Mouse (Mus musculus) cerebellum, postnatal 10 days (tissue): Measurements from ENCODE around the gene Gnb1.

Experiments
- DNase-seq, 2 experiments: peaks; one replicate each; pipeline ENCODE4 v3.0.0; 2021; ENCODE audit warnings: mixed read lengths in 2 of 2

Gnb1 gene

GRCm38 (mm10) chr4:155490990-155491504 lies at the start of gene Gnb1:
TSS of gene Gnb1 (plus strand) at chr4:155491361.
- DNase-seq: peak; percentile 99

- no peak for DNase-seq
Measured at GRCm38 (mm10) chr4:155442808-155443207, 48.4 kb upstream of the Gnb1 start.

GRCm38 (mm10) chr4:155451597-155451996 lies 39.6 kb upstream of the Gnb1 start:
- no peak for DNase-seq

GRCm38 (mm10) chr4:155458575-155458974 lies 32.6 kb upstream of the Gnb1 start:
- DNase-seq: no peak

GRCm38 (mm10) chr4:155463050-155463449 lies 28.1 kb upstream of the Gnb1 start:
- no peak for DNase-seq

- DNase-seq: no peak
Measured at GRCm38 (mm10) chr4:155463611-155464010, 27.6 kb upstream of the Gnb1 start.

- DNase-seq: no peak
Measured at GRCm38 (mm10) chr4:155464061-155464460, 27.1 kb upstream of the Gnb1 start.

GRCm38 (mm10) chr4:155465607-155466006 lies 25.6 kb upstream of the Gnb1 start:
- DNase-seq: no peak

- DNase-seq: no peak
Measured at GRCm38 (mm10) chr4:155466080-155466479, 25.1 kb upstream of the Gnb1 start.

- no peak for DNase-seq
Measured at GRCm38 (mm10) chr4:155467237-155468010, 23.7 kb upstream of the Gnb1 start.

- peak; percentile 27 to 43 for DNase-seq
Measured at GRCm38 (mm10) chr4:155468952-155469351, 22.2 kb upstream of the Gnb1 start, which contains the start of gene Tmem52. TSS of gene Tmem52 (plus strand) at chr4:155469114.

GRCm38 (mm10) chr4:155469590-155470262 lies 21.4 kb upstream of the Gnb1 start:
- peak; percentile 49 to 59 for DNase-seq

- no peak for DNase-seq
Measured at GRCm38 (mm10) chr4:155470263-155470953, 20.8 kb upstream of the Gnb1 start.

- DNase-seq: no peak
Measured at GRCm38 (mm10) chr4:155470997-155471396, 20.2 kb upstream of the Gnb1 start.

- no peak for DNase-seq
Measured at GRCm38 (mm10) chr4:155471406-155471805, 19.8 kb upstream of the Gnb1 start.

GRCm38 (mm10) chr4:155472716-155473290 lies 18.4 kb upstream of the Gnb1 start:
- DNase-seq: peak; percentile 84 to 91

GRCm38 (mm10) chr4:155473319-155473718 lies 17.8 kb upstream of the Gnb1 start:
- peak; percentile 93 to 94 for DNase-seq

GRCm38 (mm10) chr4:155473796-155474195 lies 17.4 kb upstream of the Gnb1 start:
- DNase-seq: peak in 1 of 2 experiments; percentile 14

GRCm38 (mm10) chr4:155481381-155482124 lies 9.6 kb upstream of the Gnb1 start:
- peak; percentile 87 to 90 for DNase-seq

- DNase-seq: peak in 1 of 2 experiments; percentile 3
Measured at GRCm38 (mm10) chr4:155482125-155482480, 9.1 kb upstream of the Gnb1 start.

GRCm38 (mm10) chr4:155482733-155483540 lies 8.2 kb upstream of the Gnb1 start:
- peak in 1 of 2 experiments; percentile 8 for DNase-seq
